Mouse (Mus musculus) kidney, postnatal 0 days (tissue): ENCODE measurements around the gene Flvcr1. TPM values are rescaled to one million over a fixed set of nuclear protein-coding genes. Genes with fewer than 3 reads are reported as not detected.

Experiments used
- ATAC-seq: fragments of 200-750 bp; cut with Nextera tagmentation; replicated peaks from 2 replicates; pipeline ENCODE4 v1.8.0; 2017; ENCODE audit warnings: low read depth, moderate number of reproducible peaks, moderate TSS enrichment, moderate library complexity; ENCODE audit not compliant: low FRiP score
- DNase-seq: peaks from one replicate; pipeline ENCODE4 v3.0.0-alpha.2; 2016; ENCODE audit warnings: low spot score
- H3K27ac ChIP-seq: fragments of 300-500 bp; sonication (generic); 2 replicates; pipeline ENCODE4 v1.5.1; 2014; ENCODE audit warnings: mild to moderate bottlenecking
- H3K27me3 ChIP-seq: fragments of 300-500 bp; sonication (generic); 2 replicates; pipeline ENCODE4 v1.6.1; 2014; ENCODE audit warnings: low read length, mixed read lengths; ENCODE audit not compliant: insufficient read depth
- H3K36me3 ChIP-seq: fragments of 300-500 bp; sonication (generic); 2 replicates; pipeline ENCODE4 v1.6.1; 2014; ENCODE audit warnings: low read length, mixed read lengths; ENCODE audit not compliant: insufficient read depth
- H3K4me1 ChIP-seq: fragments of 300-500 bp; sonication (generic); replicated peaks from 2 replicates; pipeline ENCODE4 v1.6.1; 2014; ENCODE audit warnings: antibody characterized with exemption, low read length, mixed read lengths; ENCODE audit not compliant: insufficient read depth
- H3K4me2 ChIP-seq: fragments of 300-500 bp; sonication (generic); 2 replicates; pipeline ENCODE4 v1.6.1; 2014; ENCODE audit warnings: mild to moderate bottlenecking, low read length, moderate library complexity, mixed read lengths
- H3K4me3 ChIP-seq: fragments of 300-500 bp; sonication (generic); replicated peaks from 2 replicates; pipeline ENCODE4 v1.5.1; 2014; ENCODE audit warnings: low read depth, low read length
- H3K9ac ChIP-seq: fragments of 300-500 bp; sonication (generic); 2 replicates; pipeline ENCODE4 v1.6.1; 2014; ENCODE audit warnings: low read depth, low read length
- H3K9me3 ChIP-seq: fragments of 300-500 bp; sonication (generic); replicated peaks from 2 replicates; pipeline ENCODE4 v1.6.1; 2016; ENCODE audit warnings: low read length, inconsistent platforms, mixed read lengths
- CTCF ChIP-seq: IDR thresholded peaks from 2 replicates; pipeline ENCODE4 v1.5.1; 2016; ENCODE audit warnings: antibody characterized with exemption, low read depth, mild to moderate bottlenecking, moderate library complexity
- WGBS: fragments of 180-500 bp; shearing (Covaris S2); extraction: QIAGEN DNeasy Blood & Tissue Kit; methylation state at CpG from one replicate; pipeline ENCODE4 v1.1.7; 2014; 5-methylcytosine and 5-hydroxymethylcytosine counted together
- polyA plus RNA-seq: library from polyadenylated mRNA; unstranded; fragments of >200 nt; fragmentation: Nextera tagmentation; extraction: Ambion mirVana; gene quantifications from 2 replicates; pipeline ENCODE4 v1.2.1, GENCODE M21; 2015

The Flvcr1 gene
- polyA plus RNA-seq: 7.5 and 7.9 TPM in 2 replicates

- Histone ChIP-seq H3K9ac (peak within 1 kb of the TSS; percentile 89), H3K9me3 (no peaks in the 10 kb centered on the region), H3K27me3 (no peaks in the 10 kb centered on the region), H3K36me3 (no peaks in the 10 kb centered on the region), H3K4me1 (peaks cover 16% of the 10 kb centered on the region), H3K27ac (peak within 1 kb of the TSS; percentile 87), H3K4me3 (peak within 1 kb of the TSS; percentile 76), H3K4me2 (peak within 1 kb of the TSS; percentile 98)
- peak; percentile 100 for DNase-seq
- peak; percentile 98 for ATAC-seq
- under 1% methylated on average over 50 of the region's 50 CpGs for WGBS
- peak; percentile 42; the same call in 1 of the 2 replicates for TF ChIP-seq CTCF
Measured at GRCm38 (mm10) chr1:191026021-191026713, at the start of gene Flvcr1. Gene Flvcr1 (minus strand): TSS chr1:191026158.

GRCm38 (mm10) chr1:191075199-191075883, 49.4 kb upstream of the Flvcr1 start:
- 47% methylated on average over 10 of the region's 10 CpGs for WGBS
- H3K4me2 ChIP-seq: peak overlapping the region; percentile 29
- peak; percentile 89 for TF ChIP-seq CTCF
- no peaks in the 10 kb centered on the region for H3K4me1 ChIP-seq
- H3K36me3 ChIP-seq: peaks cover 13% of the 10 kb centered on the region; the same call in 1 of the 2 replicates
- ATAC-seq (0 out of 2 replicates have a peak, but pooled peaks have one; percentile 11), DNase-seq (peak; percentile 92)
- H3K27me3 ChIP-seq: no peaks in the 10 kb centered on the region
- 0 out of 2 replicates have a peak overlapping the region, but pooled peaks have one; percentile 20 for H3K9ac ChIP-seq
- no peaks in the 10 kb centered on the region for H3K9me3 ChIP-seq
- H3K27ac ChIP-seq: peak overlapping the region; percentile 64; the same call in 1 of the 2 replicates
- no peak overlapping the region for H3K4me3 ChIP-seq

GRCm38 (mm10) chr1:191073486-191073885, 47.5 kb upstream of the Flvcr1 start:
- Histone ChIP-seq H3K4me1 (no peaks in the 10 kb centered on the region), H3K4me2 (no peak overlapping the region), H3K9me3 (no peaks in the 10 kb centered on the region), H3K27ac (no peak overlapping the region), H3K9ac (no peak overlapping the region), H3K27me3 (no peaks in the 10 kb centered on the region), H3K36me3 (peaks cover 18% of the 10 kb centered on the region; the same call in 1 of the 2 replicates), H3K4me3 (no peak overlapping the region)
- no peak for TF ChIP-seq CTCF
- ATAC-seq: no peak
- no peak for DNase-seq
- 59% methylated on average over 4 of the region's 4 CpGs for WGBS

DNA sequence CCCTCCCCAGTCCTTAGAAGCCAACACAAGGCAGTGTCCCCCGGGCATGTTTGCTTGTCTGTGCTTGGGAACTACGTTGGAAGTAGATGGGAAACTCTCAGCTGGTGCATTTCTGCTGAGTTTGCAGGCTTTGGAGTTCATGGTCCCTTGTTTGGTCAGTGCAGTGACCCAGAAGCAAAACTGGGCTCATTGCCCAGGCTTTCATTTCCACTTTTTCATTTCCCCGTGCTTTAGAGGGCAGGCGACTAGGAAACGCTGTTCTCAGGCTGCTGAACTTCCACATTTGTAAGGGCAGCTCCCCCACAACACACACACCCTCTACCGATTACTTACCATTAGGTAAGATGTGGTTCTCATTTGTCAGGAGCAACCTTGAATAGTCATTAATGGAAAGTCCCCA, 47.0 kb upstream of the Flvcr1 start:
- no peak for TF ChIP-seq CTCF
- no peak overlapping the region for H3K9ac ChIP-seq
- ATAC-seq: peak; percentile 57
- no peaks in the 10 kb centered on the region for H3K4me1 ChIP-seq
- 18% methylated on average over 6 of the region's 6 CpGs for WGBS
- H3K36me3 ChIP-seq: peaks cover 18% of the 10 kb centered on the region; the same call in 1 of the 2 replicates
- H3K4me3 ChIP-seq: no peak overlapping the region
- no peaks in the 10 kb centered on the region for H3K27me3 ChIP-seq
- peak; percentile 78 for DNase-seq
- H3K27ac ChIP-seq: no peak overlapping the region; the same call in 1 of the 2 replicates
- no peak overlapping the region for H3K4me2 ChIP-seq
- no peaks in the 10 kb centered on the region for H3K9me3 ChIP-seq

DNA sequence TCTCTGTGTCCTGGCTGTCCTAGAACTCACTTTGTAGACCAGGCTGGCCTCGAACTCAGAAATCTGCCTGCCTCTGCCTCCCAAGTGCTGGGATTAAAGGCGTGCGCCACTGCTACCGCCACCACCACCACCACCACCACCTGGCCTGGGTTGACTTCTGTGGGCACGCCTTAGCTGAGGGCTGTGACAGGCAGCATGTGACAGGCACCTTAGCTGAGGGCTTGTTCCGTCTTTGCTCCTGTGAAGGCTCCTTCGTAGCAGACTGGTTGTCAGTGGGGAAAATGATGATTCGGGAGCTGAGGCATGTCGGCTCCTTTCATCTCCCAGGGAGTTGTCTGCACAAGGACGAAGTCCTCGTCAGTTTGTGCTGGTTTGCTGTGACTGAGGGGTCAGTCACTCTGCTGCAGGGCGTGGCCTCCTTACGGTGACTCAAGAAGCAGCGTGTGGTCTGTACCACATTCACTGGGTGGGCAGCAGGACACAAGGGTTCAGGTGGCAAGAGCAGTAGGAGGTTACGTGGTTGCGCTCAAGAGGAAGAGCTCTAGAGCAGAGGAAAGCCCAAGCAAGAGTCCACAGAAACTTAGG, 46.5 kb upstream of the Flvcr1 start:
- no peak for TF ChIP-seq CTCF
- no peak overlapping the region; the same call in 1 of the 2 replicates for H3K27ac ChIP-seq
- H3K4me2 ChIP-seq: no peak overlapping the region
- DNase-seq (no peak), ATAC-seq (peak; percentile 67)
- no peak overlapping the region for H3K4me3 ChIP-seq
- 84% methylated on average over 16 of the region's 16 CpGs for WGBS
- H3K9ac ChIP-seq: no peak overlapping the region
- peaks cover 18% of the 10 kb centered on the region; the same call in 1 of the 2 replicates for H3K36me3 ChIP-seq
- no peaks in the 10 kb centered on the region for H3K9me3 ChIP-seq
- H3K27me3 ChIP-seq: no peaks in the 10 kb centered on the region
- H3K4me1 ChIP-seq: no peaks in the 10 kb centered on the region

GRCm38 (mm10) chr1:191071613-191072012, 45.7 kb upstream of the Flvcr1 start:
- no peak overlapping the region for H3K9ac ChIP-seq
- H3K4me2 ChIP-seq: no peak overlapping the region
- WGBS: 85% methylated on average over 6 of the region's 6 CpGs
- H3K36me3 ChIP-seq: peaks cover 19% of the 10 kb centered on the region; the same call in 1 of the 2 replicates
- no peak for TF ChIP-seq CTCF
- H3K4me3 ChIP-seq: no peak overlapping the region
- no peaks in the 10 kb centered on the region for H3K4me1 ChIP-seq
- no peaks in the 10 kb centered on the region for H3K9me3 ChIP-seq
- DNase-seq: no peak
- no peak for ATAC-seq
- H3K27me3 ChIP-seq: no peaks in the 10 kb centered on the region
- no peak overlapping the region for H3K27ac ChIP-seq
